Mouse (Mus musculus): ENCODE results near the gene Pik3r1.

The Pik3r1 gene

GRCm38 (mm10) chr13:101709788-101710187 is 58.2 kb downstream of the Pik3r1 start:
- no peak for DNase-seq (ENCODE audit: low spot score)

- DNase-seq (ENCODE audit: low spot score) = no peak
These were observed 60.8 kb downstream of the Pik3r1 start for GRCm38 (mm10) chr13:101707226-101707625.

GRCm38 (mm10) chr13:101706426-101706825 is 61.6 kb downstream of the Pik3r1 start:
- DNase-seq (ENCODE audit: low spot score) = no peak

GRCm38 (mm10) chr13:101702096-101702775 is 65.8 kb downstream of the Pik3r1 start:
- no peak for DNase-seq (ENCODE audit: low spot score)

GRCm38 (mm10) chr13:101701632-101702031 is 66.4 kb downstream of the Pik3r1 start:
- DNase-seq (ENCODE audit: low spot score) = no peak

GRCm38 (mm10) chr13:101699742-101700141 is 68.3 kb downstream of the Pik3r1 start:
- no peak for DNase-seq (ENCODE audit: low spot score)

- DNase-seq (ENCODE audit: low spot score) = no peak
These were observed 70.1 kb downstream of the Pik3r1 start for GRCm38 (mm10) chr13:101697966-101698365.

GRCm38 (mm10) chr13:101697461-101697860 is 70.6 kb downstream of the Pik3r1 start:
- no peak for DNase-seq (ENCODE audit: low spot score)

GRCm38 (mm10) chr13:101696827-101697226 is 71.2 kb downstream of the Pik3r1 start:
- no peak for DNase-seq (ENCODE audit: low spot score)

- no peak for DNase-seq (ENCODE audit: low spot score)
These were observed 71.7 kb downstream of the Pik3r1 start for GRCm38 (mm10) chr13:101696316-101696715.

- peak; percentile 93 for DNase-seq (ENCODE audit: low spot score)
These were observed 72.1 kb downstream of the Pik3r1 start for GRCm38 (mm10) chr13:101695876-101696275.

- peak; percentile 86 for DNase-seq (ENCODE audit: low spot score)
These were observed 73.3 kb downstream of the Pik3r1 start for GRCm38 (mm10) chr13:101694496-101695251.

- DNase-seq (ENCODE audit: low spot score) = peak; percentile 84
These were observed 74.0 kb downstream of the Pik3r1 start for GRCm38 (mm10) chr13:101693967-101694495.

- no peak for DNase-seq (ENCODE audit: low spot score)
These were observed 74.9 kb downstream of the Pik3r1 start for GRCm38 (mm10) chr13:101692866-101693691.

GRCm38 (mm10) chr13:101692239-101692784 is 75.7 kb downstream of the Pik3r1 start:
- peak; percentile 60 for DNase-seq (ENCODE audit: low spot score)

GRCm38 (mm10) chr13:101691669-101692068 is 76.3 kb downstream of the Pik3r1 start:
- DNase-seq (ENCODE audit: low spot score) = no peak

- DNase-seq (ENCODE audit: low spot score) = no peak
These were observed 76.9 kb downstream of the Pik3r1 start for GRCm38 (mm10) chr13:101690911-101691655.

GRCm38 (mm10) chr13:101690167-101690566 is 77.8 kb downstream of the Pik3r1 start:
- DNase-seq (ENCODE audit: low spot score) = no peak

- no peak for DNase-seq (ENCODE audit: low spot score)
These were observed 81.8 kb downstream of the Pik3r1 start for GRCm38 (mm10) chr13:101686256-101686655.

GRCm38 (mm10) chr13:101684706-101685105 is 83.3 kb downstream of the Pik3r1 start:
- DNase-seq (ENCODE audit: low spot score) = no peak

GRCm38 (mm10) chr13:101682378-101682777 is 85.6 kb downstream of the Pik3r1 start:
- no peak for DNase-seq (ENCODE audit: low spot score)

Data from urinary bladder, postnatal 14 days (tissue).